Mouse (Mus musculus) lung, postnatal 0 days (tissue): ENCODE data around the gene Clptm1l. TPM values are rescaled to one million over a fixed set of nuclear protein-coding genes. Genes with fewer than 3 reads are reported as not detected.

ENCODE experiments used
- ATAC-seq: fragments of 200-750 bp; cut with Nextera tagmentation; 2 replicates; pipeline ENCODE4 v1.8.0; 2017; ENCODE audit warnings: moderate library complexity
- DNase-seq: peaks from one replicate; pipeline ENCODE4 v3.0.0-alpha.2; 2016; ENCODE audit warnings: low spot score
- H3K27ac ChIP-seq: fragments of 300-500 bp; sonication (generic); 2 replicates; pipeline ENCODE4 v1.5.1; 2014; ENCODE audit warnings: antibody characterized with exemption, mild to moderate bottlenecking, low read length, mixed read lengths
- H3K27me3 ChIP-seq: fragments of 300-500 bp; sonication (generic); replicated peaks from 2 replicates; pipeline ENCODE4 v1.6.1; 2014; ENCODE audit warnings: low read length, mixed read lengths; ENCODE audit not compliant: insufficient read depth
- H3K36me3 ChIP-seq: fragments of 300-500 bp; sonication (generic); 2 replicates; pipeline ENCODE4 v1.6.1; 2014; ENCODE audit warnings: low read length, mixed read lengths; ENCODE audit not compliant: insufficient read depth
- H3K4me1 ChIP-seq: fragments of 300-500 bp; sonication (generic); 2 replicates; pipeline ENCODE4 v1.6.1; 2014; ENCODE audit warnings: antibody characterized with exemption, low read depth, low read length, mixed read lengths; ENCODE audit not compliant: insufficient read depth
- H3K4me2 ChIP-seq: fragments of 300-500 bp; sonication (generic); replicated peaks from 2 replicates; pipeline ENCODE4 v1.6.1; 2014; ENCODE audit warnings: low read depth, mild to moderate bottlenecking, low read length, moderate library complexity, mixed read lengths
- H3K4me3 ChIP-seq: fragments of 300-500 bp; sonication (generic); 2 replicates; pipeline ENCODE4 v1.5.1; 2014; ENCODE audit warnings: low read depth, low read length
- H3K9ac ChIP-seq: fragments of 300-500 bp; sonication (generic); replicated peaks from 2 replicates; pipeline ENCODE4 v1.6.1; 2014; ENCODE audit warnings: low read depth, mild to moderate bottlenecking
- H3K9me3 ChIP-seq: fragments of 300-500 bp; sonication (generic); 2 replicates; pipeline ENCODE4 v1.6.1; 2016; ENCODE audit warnings: low read length, mixed read lengths
- CTCF ChIP-seq: IDR thresholded peaks from 2 replicates; pipeline ENCODE4 v1.5.1; 2016; ENCODE audit warnings: antibody characterized with exemption, mild to moderate bottlenecking
- EP300 ChIP-seq: IDR thresholded peaks from 2 replicates; pipeline ENCODE4 v1.6.1; 2016; ENCODE audit warnings: antibody characterized with exemption, mild to moderate bottlenecking, control low read depth
- WGBS: fragments of 180-500 bp; shearing (Covaris S2); extraction: QIAGEN DNeasy Blood & Tissue Kit; methylation state at CpG from one replicate; pipeline ENCODE4 v1.1.7; 2014; 5-methylcytosine and 5-hydroxymethylcytosine counted together
- polyA plus RNA-seq: library from polyadenylated mRNA; unstranded; fragments of >200 nt; fragmentation: Nextera tagmentation; extraction: Ambion mirVana; gene quantifications from 2 replicates; pipeline ENCODE4 v1.2.1, GENCODE M21; 2015

Gene Clptm1l
- polyA plus RNA-seq, 1 experiment from 2014 or later: 100 TPM

GRCm38 (mm10) chr13:73600217-73600616 is 3.6 kb upstream of the Clptm1l start:
- Histone ChIP-seq H3K4me2 (no peak overlapping the region), H3K36me3 (no peaks in the 10 kb centered on the region), H3K9ac (no peak overlapping the region), H3K4me3 (no peak overlapping the region), H3K27me3 (no peaks in the 10 kb centered on the region), H3K27ac (no peak overlapping the region), H3K4me1 (peaks cover 10% of the 10 kb centered on the region; the same call in 1 of the 2 replicates), H3K9me3 (no peaks in the 10 kb centered on the region)
- TF ChIP-seq CTCF: no peak
- DNase-seq: no peak
- no peak for ATAC-seq
- 70% methylated on average over 4 of the region's 4 CpGs for WGBS

GRCm38 (mm10) chr13:73603046-73603445 is 760 bp upstream of the Clptm1l start:
- Histone ChIP-seq H3K4me1 (peaks cover 10% of the 10 kb centered on the region; the same call in 1 of the 2 replicates), H3K9me3 (no peaks in the 10 kb centered on the region), H3K9ac (peak overlapping the region; percentile 68; the same call in 1 of the 2 replicates), H3K4me2 (peak overlapping the region; percentile 95), H3K27ac (no peak overlapping the region), H3K4me3 (peak overlapping the region; percentile 73), H3K27me3 (no peaks in the 10 kb centered on the region), H3K36me3 (no peaks in the 10 kb centered on the region)
- ATAC-seq (no peak), DNase-seq (no peak)
- 56% methylated on average over 4 of the region's 4 CpGs for WGBS
- no peak for TF ChIP-seq EP300

- no peaks in the 10 kb centered on the region for H3K9me3 ChIP-seq
- 1% methylated on average over 35 of the region's 39 CpGs for WGBS
- DNase-seq (peak; percentile 24), ATAC-seq (peak; percentile 69)
- H3K27ac ChIP-seq: peak overlapping the region; percentile 65
- H3K4me1 ChIP-seq: peaks cover 10% of the 10 kb centered on the region; the same call in 1 of the 2 replicates
- no peak; the same call in 1 of the 2 replicates for TF ChIP-seq CTCF
- TF ChIP-seq EP300: no peak
- H3K4me3 ChIP-seq: peak overlapping the region; percentile 73
- H3K4me2 ChIP-seq: peak overlapping the region; percentile 95
- peaks cover 6% of the 10 kb centered on the region; the same call in 1 of the 2 replicates for H3K36me3 ChIP-seq
- peak overlapping the region; percentile 68 for H3K9ac ChIP-seq
- no peaks in the 10 kb centered on the region for H3K27me3 ChIP-seq
These were observed 551 bp downstream of the Clptm1l start for GRCm38 (mm10) chr13:73604156-73604957.

- Histone ChIP-seq H3K9ac (no peak overlapping the region), H3K4me3 (no peak overlapping the region), H3K9me3 (no peaks in the 10 kb centered on the region), H3K27me3 (no peaks in the 10 kb centered on the region), H3K36me3 (peaks cover 36% of the 10 kb centered on the region; the same call in 1 of the 2 replicates), H3K4me2 (no peak overlapping the region), H3K4me1 (no peaks in the 10 kb centered on the region), H3K27ac (no peak overlapping the region)
- DNase-seq (no peak), ATAC-seq (no peak)
- 90% methylated on average over 5 of the region's 5 CpGs for WGBS
- TF ChIP-seq EP300 (no peak), CTCF (no peak)
These were observed 14.6 kb downstream of the Clptm1l start for GRCm38 (mm10) chr13:73618406-73618805.

- H3K36me3 ChIP-seq: peaks cover 24% of the 10 kb centered on the region; the same call in 1 of the 2 replicates
- no peaks in the 10 kb centered on the region for H3K9me3 ChIP-seq
- no peak for ATAC-seq
- H3K27ac ChIP-seq: no peak overlapping the region
- WGBS: 66% methylated on average over 6 of the region's 6 CpGs
- TF ChIP-seq CTCF: peak; percentile 45
- no peak for TF ChIP-seq EP300
- no peak overlapping the region for H3K4me3 ChIP-seq
- DNase-seq: no peak
- H3K4me1 ChIP-seq: no peaks in the 10 kb centered on the region
- H3K4me2 ChIP-seq: no peak overlapping the region
- no peaks in the 10 kb centered on the region for H3K27me3 ChIP-seq
- no peak overlapping the region for H3K9ac ChIP-seq
These were observed 16.8 kb downstream of the Clptm1l start for GRCm38 (mm10) chr13:73620637-73621036.

GRCm38 (mm10) chr13:73626410-73626744 is 22.6 kb downstream of the Clptm1l start:
- Histone ChIP-seq H3K4me1 (peaks cover 4% of the 10 kb centered on the region; the same call in 1 of the 2 replicates), H3K36me3 (no peaks in the 10 kb centered on the region), H3K27ac (no peak overlapping the region), H3K4me2 (peak overlapping the region; percentile 83), H3K9me3 (no peaks in the 10 kb centered on the region), H3K4me3 (peak overlapping the region; percentile 46), H3K9ac (no peak overlapping the region), H3K27me3 (no peaks in the 10 kb centered on the region)
- TF ChIP-seq EP300: no peak
- TF ChIP-seq CTCF: no peak
- ATAC-seq (no peak), DNase-seq (no peak)
- WGBS: 51% methylated on average over 6 of the region's 6 CpGs
